Mouse (Mus musculus) neural tube, embryonic 14.5 days (tissue): Measurements from ENCODE around the gene Slamf8. TPM values are rescaled to one million over a fixed set of nuclear protein-coding genes. Genes with fewer than 3 reads are reported as not detected.

Experiments
- ATAC-seq: fragments of 200-750 bp; cut with Nextera tagmentation; 2 replicates; pipeline ENCODE4 v1.8.0; 2017; ENCODE audit warnings: low read depth, mild to moderate bottlenecking, moderate TSS enrichment, moderate library complexity
- H3K27ac ChIP-seq: fragments of 300-500 bp; sonication (generic); 2 replicates; pipeline ENCODE4 v1.5.1; 2014; ENCODE audit warnings: low read depth, mild to moderate bottlenecking, control low read depth, low read length, moderate library complexity, mixed read lengths
- H3K27me3 ChIP-seq: fragments of 300-500 bp; sonication (generic); 2 replicates; pipeline ENCODE4 v1.6.1; 2014; ENCODE audit warnings: low read length; ENCODE audit not compliant: control insufficient read depth, insufficient read depth
- H3K36me3 ChIP-seq: fragments of 300-500 bp; sonication (generic); 2 replicates; pipeline ENCODE4 v1.6.1; 2014; ENCODE audit warnings: low read length, mixed read lengths; ENCODE audit not compliant: control insufficient read depth, insufficient read depth
- H3K4me1 ChIP-seq: fragments of 300-500 bp; sonication (generic); 2 replicates; pipeline ENCODE4 v1.6.1; 2014; ENCODE audit warnings: low read length; ENCODE audit not compliant: control insufficient read depth, insufficient read depth
- H3K4me2 ChIP-seq: fragments of 300-500 bp; sonication (generic); 2 replicates; pipeline ENCODE4 v1.6.1; 2014; ENCODE audit warnings: mild to moderate bottlenecking, low read depth, low read length, control low read depth
- H3K4me3 ChIP-seq: fragments of 300-500 bp; sonication (generic); 2 replicates; pipeline ENCODE4 v1.5.1; 2014; ENCODE audit warnings: low read depth, low read length, control low read depth, mixed read lengths
- H3K9ac ChIP-seq: fragments of 300-500 bp; sonication (generic); replicated peaks from 2 replicates; pipeline ENCODE4 v1.6.1; 2014; ENCODE audit warnings: low read depth, mild to moderate bottlenecking, control low read depth, low read length, mixed read lengths
- H3K9me3 ChIP-seq: fragments of 300-500 bp; sonication (generic); 2 replicates; pipeline ENCODE4 v1.6.1; 2016; ENCODE audit warnings: low read length; ENCODE audit not compliant: control insufficient read depth
- WGBS: fragments of 180-500 bp; shearing (Covaris S2); extraction: QIAGEN DNeasy Blood & Tissue Kit; methylation state at CpG from one replicate; pipeline ENCODE4 v1.1.7; 2014; 5-methylcytosine and 5-hydroxymethylcytosine counted together
- polyA plus RNA-seq: library from polyadenylated mRNA; unstranded; fragments of >200 nt; fragmentation: Nextera tagmentation; extraction: Ambion mirVana; gene quantifications from 2 replicates; pipeline ENCODE4 v1.2.1, GENCODE M21; 2014

The Slamf8 gene
- polyA plus RNA-seq, 1 experiment from 2014 or later: not detected

DNA sequence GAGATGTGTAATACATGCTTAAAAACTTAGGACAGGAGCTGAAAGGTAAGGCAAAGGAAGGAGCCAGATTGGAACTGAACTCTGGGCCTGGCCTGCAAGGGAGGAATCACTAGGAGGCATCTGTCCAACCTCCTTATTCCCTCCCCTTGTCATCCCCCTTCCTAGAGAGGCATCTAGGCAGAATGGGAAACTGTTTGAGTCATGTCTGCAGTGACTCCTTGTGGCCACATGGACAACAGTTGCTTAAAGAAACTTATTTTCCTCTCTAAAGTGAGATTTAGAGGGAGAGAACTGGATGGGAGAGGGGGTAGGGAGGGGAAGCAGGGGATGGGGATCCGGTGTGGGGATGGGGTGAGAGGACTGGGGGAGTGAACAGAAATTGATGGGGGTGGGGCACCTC is 22.4 kb upstream of the Slamf8 start:
- Histone ChIP-seq H3K27ac (no peak overlapping the region), H3K9ac (no peak overlapping the region), H3K4me1 (peaks cover 15% of the 10 kb centered on the region; the same call in 1 of the 2 replicates), H3K9me3 (no peaks in the 10 kb centered on the region), H3K4me3 (no peak overlapping the region), H3K27me3 (no peaks in the 10 kb centered on the region), H3K36me3 (no peaks in the 10 kb centered on the region), H3K4me2 (no peak overlapping the region)
- 48% methylated on average over 1 of the region's 1 CpGs for WGBS
- no peak for ATAC-seq

DNA sequence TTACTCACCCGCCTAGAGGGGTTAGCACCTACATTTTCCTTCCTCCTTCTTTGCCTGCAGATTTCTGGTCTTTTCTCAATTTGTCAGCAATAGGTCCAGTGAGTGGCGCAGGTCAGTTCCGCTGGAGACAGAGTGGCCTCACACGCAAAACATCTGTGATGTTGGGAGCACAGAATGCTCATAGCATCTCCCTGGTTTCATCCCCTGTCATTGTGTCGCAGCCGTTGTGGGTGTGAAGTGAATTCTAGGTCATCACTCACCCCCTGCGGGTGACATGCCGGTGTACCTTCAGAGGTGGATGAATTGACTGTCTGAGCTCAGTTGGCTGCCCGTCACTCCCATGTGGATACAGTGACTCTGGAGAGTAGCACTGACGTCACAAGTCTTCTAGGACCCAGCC is 20.9 kb upstream of the Slamf8 start:
- H3K27ac ChIP-seq: no peak overlapping the region
- no peak overlapping the region for H3K4me3 ChIP-seq
- no peak overlapping the region for H3K4me2 ChIP-seq
- 0 out of 2 replicates have a peak, but pooled peaks cover 6% of the 10 kb centered on the region for H3K4me1 ChIP-seq
- no peak for ATAC-seq
- no peaks in the 10 kb centered on the region for H3K36me3 ChIP-seq
- H3K9ac ChIP-seq: no peak overlapping the region
- no peaks in the 10 kb centered on the region for H3K27me3 ChIP-seq
- H3K9me3 ChIP-seq: no peaks in the 10 kb centered on the region
- WGBS: 84% methylated on average over 10 of the region's 10 CpGs

DNA sequence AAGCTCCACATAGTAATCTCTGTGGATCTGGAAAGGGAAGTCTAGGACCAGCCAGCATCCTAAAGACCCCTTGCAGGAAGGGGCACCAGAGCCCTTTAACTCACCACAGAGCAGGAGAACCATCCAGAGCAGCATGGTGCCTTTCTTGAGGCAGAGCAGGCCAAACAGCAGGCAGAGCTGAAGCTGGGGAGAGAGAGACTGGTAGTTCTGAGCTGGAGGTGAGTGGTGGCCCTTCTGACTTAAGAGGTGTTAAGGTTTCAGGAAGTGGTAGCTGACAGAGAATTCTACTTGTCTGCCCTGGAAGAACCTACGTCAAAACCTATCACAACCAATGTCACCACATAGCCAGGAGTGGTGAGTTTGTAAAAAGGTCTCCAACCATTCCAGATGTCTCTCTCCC is 12.0 kb upstream of the Slamf8 start, which contains the start of gene Fcrl6:
TSS of gene Fcrl6 (minus strand) at position 226 of the 400 bp plus-strand sequence.
- no peak within 1 kb of the TSS for H3K9ac ChIP-seq
- no peak within 1 kb of the TSS for H3K4me3 ChIP-seq
- H3K4me1 ChIP-seq: no peaks in the 10 kb centered on the region
- 100% methylated on average over 1 of the region's 1 CpGs for WGBS
- no peak within 1 kb of the TSS for H3K4me2 ChIP-seq
- no peaks in the 10 kb centered on the region for H3K36me3 ChIP-seq
- no peaks in the 10 kb centered on the region for H3K9me3 ChIP-seq
- H3K27me3 ChIP-seq: no peaks in the 10 kb centered on the region
- ATAC-seq: no peak
- H3K27ac ChIP-seq: no peak within 1 kb of the TSS

DNA sequence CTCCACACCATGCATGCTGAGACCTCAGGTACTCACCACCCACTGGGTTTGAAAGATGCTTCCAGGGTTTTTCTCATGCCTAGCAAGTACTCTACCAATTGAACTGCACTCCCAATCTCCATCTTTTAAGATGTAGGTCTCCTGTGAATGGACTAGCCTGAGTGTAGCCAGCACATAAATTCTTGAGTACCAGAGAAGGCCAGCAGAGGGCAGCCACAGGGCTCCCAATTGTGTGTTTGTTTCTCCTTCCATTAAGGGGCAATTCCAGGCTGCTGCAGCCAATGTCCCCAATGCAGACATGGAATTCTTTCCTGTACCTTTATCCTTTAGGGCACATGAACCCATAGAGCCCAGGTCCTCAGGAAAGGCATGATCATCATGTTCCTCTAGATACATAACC is 4.1 kb upstream of the Slamf8 start:
- peak; percentile 41; the same call in 1 of the 2 replicates for ATAC-seq
- H3K9ac ChIP-seq: no peak overlapping the region
- H3K4me1 ChIP-seq: no peaks in the 10 kb centered on the region
- H3K9me3 ChIP-seq: no peaks in the 10 kb centered on the region
- no peaks in the 10 kb centered on the region for H3K36me3 ChIP-seq
- H3K27me3 ChIP-seq: no peaks in the 10 kb centered on the region
- H3K4me2 ChIP-seq: no peak overlapping the region
- no peak overlapping the region for H3K4me3 ChIP-seq
- H3K27ac ChIP-seq: no peak overlapping the region

DNA sequence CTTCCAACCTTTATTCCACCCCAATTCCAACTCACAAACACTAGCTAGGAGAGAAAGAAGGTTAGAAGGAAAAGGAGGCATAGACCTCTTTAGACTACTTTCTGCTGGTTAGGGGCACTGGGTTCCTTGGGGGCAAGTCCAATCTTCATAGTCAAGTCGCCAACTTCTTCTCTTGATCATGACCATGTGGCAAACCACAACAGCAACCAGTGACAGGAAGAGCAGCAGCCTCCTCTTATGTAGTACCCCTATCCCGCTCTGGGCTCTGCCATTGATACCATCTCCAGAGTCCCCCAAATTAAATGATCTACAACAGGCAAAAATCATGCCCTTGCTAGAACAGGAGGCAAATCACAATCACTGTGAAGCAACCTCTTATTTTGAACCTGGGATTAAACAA is 3.6 kb upstream of the Slamf8 start:
- Histone ChIP-seq H3K4me2 (no peak overlapping the region), H3K9ac (no peak overlapping the region), H3K4me3 (no peak overlapping the region), H3K36me3 (no peaks in the 10 kb centered on the region), H3K27ac (no peak overlapping the region), H3K4me1 (no peaks in the 10 kb centered on the region), H3K27me3 (no peaks in the 10 kb centered on the region), H3K9me3 (no peaks in the 10 kb centered on the region)
- no peak for ATAC-seq
- 84% methylated on average over 2 of the region's 2 CpGs for WGBS

DNA sequence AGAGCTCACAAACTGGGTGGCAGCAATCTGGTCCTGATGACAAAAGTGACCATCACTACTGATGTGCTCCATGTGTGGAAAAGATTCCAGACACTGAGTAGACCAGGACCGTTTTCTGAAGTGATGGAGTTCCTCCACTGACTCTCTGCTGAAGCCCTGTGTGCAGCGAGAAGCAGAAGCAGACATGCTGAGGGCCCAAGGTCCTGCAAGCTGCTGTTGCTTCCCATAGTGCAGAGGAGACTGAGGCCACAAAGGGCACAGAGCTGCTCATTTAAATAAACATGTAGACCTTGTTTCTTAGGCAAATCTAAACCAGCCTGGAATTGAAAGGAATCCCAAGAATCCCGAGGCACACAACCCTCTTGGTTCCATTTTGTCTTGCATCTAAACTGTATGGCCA is 3.0 kb upstream of the Slamf8 start:
- no peak for ATAC-seq
- H3K9ac ChIP-seq: no peak overlapping the region
- 73% methylated on average over 3 of the region's 3 CpGs for WGBS
- H3K27ac ChIP-seq: no peak overlapping the region
- H3K4me3 ChIP-seq: no peak overlapping the region
- no peaks in the 10 kb centered on the region for H3K9me3 ChIP-seq
- no peaks in the 10 kb centered on the region for H3K36me3 ChIP-seq
- H3K4me2 ChIP-seq: no peak overlapping the region
- no peaks in the 10 kb centered on the region for H3K4me1 ChIP-seq
- no peaks in the 10 kb centered on the region for H3K27me3 ChIP-seq

DNA sequence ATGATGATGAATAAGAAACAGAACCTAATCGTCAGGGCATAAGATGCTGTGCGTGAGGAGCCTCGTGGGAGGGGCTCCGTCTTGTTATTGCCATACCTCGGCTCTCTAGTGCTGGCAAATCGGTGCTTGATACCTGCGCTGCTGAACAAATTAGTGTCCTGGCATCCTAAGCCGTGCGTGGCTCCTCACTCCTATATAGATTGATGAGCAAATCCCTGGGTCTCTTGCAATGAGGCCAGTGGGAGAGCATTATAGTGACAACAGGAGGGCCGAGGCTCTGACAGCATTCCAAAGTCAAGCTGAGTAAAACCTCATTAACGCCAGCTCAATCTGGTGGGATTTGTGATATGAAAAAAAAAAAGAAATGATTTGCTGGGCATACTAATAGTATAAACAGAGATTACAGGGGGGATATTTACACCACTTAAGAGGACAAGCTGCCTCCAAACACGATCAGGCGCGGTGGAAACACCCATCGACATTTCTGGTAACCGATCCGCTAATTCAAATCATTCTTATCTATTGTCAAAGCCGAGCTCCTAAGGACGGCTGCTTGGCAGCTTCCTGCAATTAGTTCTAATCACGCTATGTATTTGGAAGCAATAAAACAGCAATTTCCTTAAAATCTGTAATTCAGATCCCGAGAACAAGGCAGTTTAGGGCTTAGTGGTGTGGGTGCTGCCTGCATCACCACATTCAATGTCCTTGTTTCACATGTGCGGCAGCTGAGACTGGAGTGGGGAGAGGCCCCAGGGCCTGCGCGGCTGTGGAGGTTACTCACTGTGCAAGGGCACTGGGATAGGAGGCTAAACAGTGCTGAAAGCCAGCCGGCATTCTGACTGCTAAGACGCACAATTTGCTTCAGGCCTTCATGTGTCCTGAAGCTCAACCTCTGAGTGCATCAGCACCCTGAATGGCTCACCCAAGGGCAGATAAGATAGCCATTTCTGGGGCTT is 4.5 kb downstream of the Slamf8 start:
- 13% methylated on average over 26 of the region's 26 CpGs for WGBS
- H3K9ac ChIP-seq: no peak overlapping the region
- ATAC-seq: peak; percentile 87

DNA sequence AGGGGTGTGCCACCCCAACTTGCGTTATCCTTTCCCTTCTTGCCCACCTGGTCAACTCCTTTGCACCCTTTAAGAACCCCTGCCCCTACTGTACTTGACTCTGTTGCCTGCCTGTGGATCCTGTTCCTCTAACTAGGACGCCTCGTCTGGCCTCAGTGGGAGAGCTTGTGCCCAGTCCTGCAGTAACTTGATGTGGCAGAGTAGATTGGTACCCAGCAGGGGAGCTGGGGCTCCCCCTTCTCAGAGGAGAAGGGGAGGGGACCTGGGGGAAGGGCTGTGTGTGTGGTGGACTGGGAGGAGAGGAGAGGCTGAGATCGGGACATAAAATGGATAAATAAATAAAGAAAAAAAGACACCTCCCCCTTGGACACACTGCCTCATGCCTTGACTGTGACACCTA is 5.3 kb downstream of the Slamf8 start:
- Histone ChIP-seq H3K4me3 (no peak overlapping the region), H3K27ac (peak overlapping the region; percentile 78; the same call in 1 of the 2 replicates), H3K36me3 (no peaks in the 10 kb centered on the region), H3K9ac (no peak overlapping the region), H3K9me3 (no peaks in the 10 kb centered on the region), H3K27me3 (no peaks in the 10 kb centered on the region), H3K4me1 (peaks cover 11% of the 10 kb centered on the region), H3K4me2 (no peak overlapping the region)
- no peak for ATAC-seq
- WGBS: 50% methylated on average over 4 of the region's 4 CpGs

More for the DNA sequence above, 4.5 kb downstream of the Slamf8 start:
- no peaks in the 10 kb centered on the region for H3K36me3 ChIP-seq
- H3K4me2 ChIP-seq: peak overlapping the region; percentile 9; the same call in 1 of the 2 replicates
- H3K4me1 ChIP-seq: peaks cover 11% of the 10 kb centered on the region
- no peaks in the 10 kb centered on the region for H3K9me3 ChIP-seq
- H3K4me3 ChIP-seq: no peak overlapping the region
- H3K27ac ChIP-seq: peak overlapping the region; percentile 78
- no peaks in the 10 kb centered on the region for H3K27me3 ChIP-seq

DNA sequence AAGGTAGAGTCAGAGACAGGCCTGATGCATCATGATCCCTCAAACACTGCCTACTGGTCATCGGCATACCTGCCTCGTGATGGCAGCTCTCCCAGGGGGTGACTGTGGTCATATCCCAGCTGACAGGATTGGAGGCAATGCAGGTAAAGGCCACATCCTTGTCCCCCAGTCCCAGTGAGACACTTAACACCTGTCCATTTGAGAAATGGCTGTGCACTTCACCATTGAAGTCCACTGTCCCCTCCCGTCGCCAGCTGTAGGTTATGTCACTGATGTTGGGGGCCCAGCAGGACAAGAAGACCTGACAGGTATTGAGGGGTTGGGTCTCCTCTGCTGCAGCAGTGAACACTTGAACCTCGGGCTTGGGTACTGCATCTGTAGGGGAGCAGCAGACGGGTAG is 6.1 kb downstream of the Slamf8 start:
- WGBS: 90% methylated on average over 6 of the region's 6 CpGs
- Histone ChIP-seq H3K4me3 (no peak overlapping the region), H3K4me2 (no peak overlapping the region), H3K27me3 (no peaks in the 10 kb centered on the region), H3K36me3 (no peaks in the 10 kb centered on the region), H3K4me1 (peaks cover 11% of the 10 kb centered on the region), H3K9ac (no peak overlapping the region), H3K27ac (no peak overlapping the region), H3K9me3 (no peaks in the 10 kb centered on the region)
- ATAC-seq: no peak
